Mouse (Mus musculus) mouse trophoblast stem cell (cell line): ENCODE measurements at regions not wholly inside any gene's neighbourhood (a gene's known extent, or its start where the extent isn't known, plus 50 kb on each side); places are given as distances from the start of the nearest gene placed in this dataset.

ENCODE experiments used
- in situ Hi-C, 2 experiments: fragments of 300-500 bp; cut with MseI, MboI; formaldehyde crosslinking; loops; 2 replicates in 1 of 2; 3 replicates in 1 of 2; pipeline ENCODE4 v1.15.1; 2025

- in situ Hi-C loops = loop anchor here (5.0 to 10.0 kb wide), 4 partner anchors 158 to 378 kb away; no protein-coding TSS in a partner anchor
These were observed 225.6 kb upstream of the Nfe2l3 start for GRCm38 (mm10) chr6:51206712-51207505.

GRCm38 (mm10) chr6:51207587-51208361 lies 224.7 kb upstream of the Nfe2l3 start:
- in situ Hi-C loops = loop anchor here (5.0 to 10.0 kb wide), 4 partner anchors 157 to 377 kb away; no protein-coding TSS in a partner anchor

GRCm38 (mm10) chr6:51208660-51209396 lies 223.6 kb upstream of the Nfe2l3 start:
- in situ Hi-C loops = loop anchor here (5.0 to 10.0 kb wide), 4 partner anchors 156 to 376 kb away; no protein-coding TSS in a partner anchor

- in situ Hi-C loops = loop anchor here in 1 of 2 experiments (5.0 kb wide), 1 partner anchor 151 kb away; no protein-coding TSS in a partner anchor
These were observed 221.1 kb upstream of the Nfe2l3 start for GRCm38 (mm10) chr6:51211418-51211817.

GRCm38 (mm10) chr6:51212216-51212615 lies 220.3 kb upstream of the Nfe2l3 start:
- in situ Hi-C loops = loop anchor here in 1 of 2 experiments (5.0 kb wide), 1 partner anchor 150 kb away; no protein-coding TSS in a partner anchor

- in situ Hi-C loops = no loop called here
These were observed 217.1 kb upstream of the Nfe2l3 start for GRCm38 (mm10) chr6:51215371-51215770.

GRCm38 (mm10) chr6:51216472-51216871 lies 216.0 kb upstream of the Nfe2l3 start:
- in situ Hi-C loops = no loop called here

GRCm38 (mm10) chr6:51219691-51220090 lies 212.8 kb upstream of the Nfe2l3 start:
- in situ Hi-C loops = no loop called here

GRCm38 (mm10) chr6:51220778-51221177 lies 211.7 kb upstream of the Nfe2l3 start:
- in situ Hi-C loops = no loop called here

- in situ Hi-C loops = no loop called here
These were observed 196.3 kb upstream of the Nfe2l3 start for GRCm38 (mm10) chr6:51236077-51236740.

GRCm38 (mm10) chr6:51240039-51240438 lies 192.4 kb upstream of the Nfe2l3 start:
- in situ Hi-C loops = no loop called here

- in situ Hi-C loops = no loop called here
These were observed 182.2 kb upstream of the Nfe2l3 start for GRCm38 (mm10) chr6:51250233-51250632.

GRCm38 (mm10) chr6:51251432-51251831 lies 181.0 kb upstream of the Nfe2l3 start:
- in situ Hi-C loops = no loop called here

GRCm38 (mm10) chr6:51252721-51253120 lies 179.7 kb upstream of the Nfe2l3 start:
- in situ Hi-C loops = no loop called here

- in situ Hi-C loops = no loop called here
These were observed 175.8 kb upstream of the Nfe2l3 start for GRCm38 (mm10) chr6:51256631-51257030.

- in situ Hi-C loops = no loop called here
These were observed 174.9 kb upstream of the Nfe2l3 start for GRCm38 (mm10) chr6:51257524-51257923.

- in situ Hi-C loops = no loop called here
These were observed 174.2 kb upstream of the Nfe2l3 start for GRCm38 (mm10) chr6:51258304-51258703.

- in situ Hi-C loops = no loop called here
These were observed 168.9 kb upstream of the Nfe2l3 start for GRCm38 (mm10) chr6:51263595-51263994.

GRCm38 (mm10) chr6:51265329-51265728 lies 167.1 kb upstream of the Nfe2l3 start:
- in situ Hi-C loops = no loop called here

- in situ Hi-C loops = no loop called here
These were observed 165.7 kb upstream of the Nfe2l3 start for GRCm38 (mm10) chr6:51266721-51267120.

GRCm38 (mm10) chr6:51267888-51268287 lies 164.6 kb upstream of the Nfe2l3 start:
- in situ Hi-C loops = no loop called here
